Mouse (Mus musculus) MEL (cell line): ENCODE results near the gene Gkn1. TPM values are rescaled to one million over a fixed set of nuclear protein-coding genes. Genes with fewer than 3 reads are reported as not detected.
A peak's percentile ranks its signal among the peaks of the same experiment; 100 is the strongest.

Experiments
- DNase-seq: peaks from one replicate; pipeline ENCODE4 v3.0.0; 2011; ENCODE audit warnings: low read depth, low spot score
- H3K27ac ChIP-seq: 2 replicates; pipeline ENCODE4 v1.5.1; 2012; ENCODE audit warnings: low read depth, mild to moderate bottlenecking, control low read depth, low read length, moderate library complexity; ENCODE audit not compliant: control insufficient read depth
- H3K27me3 ChIP-seq, 2 experiments: fragments of 150-350 bp in 1 of 2; sonication (generic) in 1 of 2; 2 replicates each; pipeline ENCODE4 v1.6.1; 2012; ENCODE audit warnings: low read length in 2 of 2, mild to moderate bottlenecking in 2 of 2, improper control_type of control experiment in 1 of 2, moderate library complexity in 1 of 2; ENCODE audit not compliant: insufficient read depth in 2 of 2, control insufficient read depth in 1 of 2
- H3K36me3 ChIP-seq, 2 experiments: 2 replicates each; pipeline ENCODE4 v1.6.1; 2012 to 2014; ENCODE audit warnings: low read length in 2 of 2, improper control_type of control experiment in 1 of 2, inconsistent platforms in 1 of 2, mild to moderate bottlenecking in 1 of 2; ENCODE audit not compliant: insufficient read depth in 2 of 2, control insufficient read depth in 1 of 2
- H3K4me1 ChIP-seq, 2 experiments: fragments of 150-350 bp in 1 of 2; sonication (generic) in 1 of 2; 2 replicates each; pipeline ENCODE4 v1.6.1; 2012; ENCODE audit warnings: low read length in 2 of 2, improper control_type of control experiment in 1 of 2, mild to moderate bottlenecking in 1 of 2; ENCODE audit not compliant: insufficient read depth in 2 of 2, control insufficient read depth in 1 of 2
- H3K4me3 ChIP-seq, 2 experiments: fragments of 150-350 bp in 1 of 2; sonication (generic) in 1 of 2; 2 replicates each; pipeline ENCODE4 v1.5.1; 2012; ENCODE audit warnings: low read depth in 2 of 2, low read length in 2 of 2, mild to moderate bottlenecking in 2 of 2, moderate library complexity in 2 of 2, control low read depth in 1 of 2, improper control_type of control experiment in 1 of 2; ENCODE audit not compliant: control insufficient read depth in 1 of 2, insufficient read depth in 1 of 2
- H3K79me2 ChIP-seq: 2 replicates; pipeline ENCODE4 v1.6.1; 2012; ENCODE audit warnings: mild to moderate bottlenecking, low read length, moderate library complexity; ENCODE audit not compliant: control insufficient read depth, poor library complexity, insufficient read depth
- H3K9ac ChIP-seq: 2 replicates; pipeline ENCODE4 v1.6.1; 2012; ENCODE audit warnings: low read depth, mild to moderate bottlenecking, control low read depth, low read length, moderate library complexity; ENCODE audit not compliant: control insufficient read depth, poor library complexity, severe bottlenecking
- H3K9me3 ChIP-seq: fragments of 150-350 bp; sonication (generic); replicated peaks from 2 replicates; pipeline ENCODE4 v1.6.1; 2012; ENCODE audit warnings: mild to moderate bottlenecking, low read length, improper control_type of control experiment, moderate library complexity; ENCODE audit not compliant: insufficient read depth
- BHLHE40 ChIP-seq: IDR thresholded peaks from 2 replicates; pipeline ENCODE4 v1.6.1; 2012; ENCODE audit warnings: low read depth, mild to moderate bottlenecking, inconsistent platforms, low read length, improper control_type of control experiment, borderline replicate concordance
- CHD1 ChIP-seq: IDR thresholded peaks from 2 replicates; pipeline ENCODE4 v1.6.1; 2012; ENCODE audit warnings: low read depth, mild to moderate bottlenecking, inconsistent platforms, low read length, improper control_type of control experiment
- CHD2 ChIP-seq: IDR thresholded peaks from 2 replicates; pipeline ENCODE4 v1.6.1; 2011; ENCODE audit warnings: low read length, improper control_type of control experiment
- CTCF ChIP-seq, 3 experiments: IDR thresholded peaks in 2 of 3; conservative IDR thresholded peaks in 1 of 3; 2 replicates each; pipeline ENCODE4 v1.5.1; 2011 to 2012; ENCODE audit warnings: low read length in 3 of 3, low read depth in 2 of 3, mild to moderate bottlenecking in 2 of 3, improper control_type of control experiment in 1 of 3, inconsistent platforms in 1 of 3, mixed read lengths in 1 of 3, moderate library complexity in 1 of 3; ENCODE audit not compliant: control insufficient read depth in 1 of 3, insufficient read depth in 1 of 3, poor library complexity in 1 of 3, severe bottlenecking in 1 of 3
- E2F4 ChIP-seq: IDR thresholded peaks from 2 replicates; pipeline ENCODE4 v1.6.1; 2011; ENCODE audit warnings: low read depth, low read length, improper control_type of control experiment, borderline replicate concordance
- ELF1 ChIP-seq: IDR thresholded peaks from 2 replicates; pipeline ENCODE4 v1.6.1; 2014; ENCODE audit warnings: low read depth, mild to moderate bottlenecking, inconsistent platforms, low read length, improper control_type of control experiment, moderate library complexity
- EP300 ChIP-seq, 2 experiments: IDR thresholded peaks; 2 replicates each; pipeline ENCODE4 v1.6.1; 2011; ENCODE audit warnings: improper control_type of control experiment in 2 of 2, low read length in 2 of 2, low read depth in 1 of 2, mild to moderate bottlenecking in 1 of 2
- ETS1 ChIP-seq: IDR thresholded peaks from 2 replicates; pipeline ENCODE4 v1.6.1; 2012; ENCODE audit warnings: low read depth, mild to moderate bottlenecking, inconsistent platforms, low read length, improper control_type of control experiment, moderate library complexity
- GABPA ChIP-seq: IDR thresholded peaks from 2 replicates; pipeline ENCODE4 v1.6.1; 2012; ENCODE audit warnings: low read depth, mild to moderate bottlenecking, inconsistent platforms, low read length, improper control_type of control experiment, moderate library complexity
- GATA1 ChIP-seq: IDR thresholded peaks from 2 replicates; pipeline ENCODE4 v1.6.1; 2011; ENCODE audit warnings: low read depth, low read length, improper control_type of control experiment
- HCFC1 ChIP-seq: IDR thresholded peaks from 2 replicates; pipeline ENCODE4 v1.6.1; 2012; ENCODE audit warnings: low read depth, mild to moderate bottlenecking, inconsistent platforms, low read length, improper control_type of control experiment, moderate library complexity
- JUND ChIP-seq: IDR thresholded peaks from 2 replicates; pipeline ENCODE4 v1.6.1; 2011; ENCODE audit warnings: low read depth, mild to moderate bottlenecking, improper control_type of control experiment, low read length
- KAT2A ChIP-seq: conservative IDR thresholded peaks from 2 replicates; pipeline ENCODE4 v1.6.1; 2012; ENCODE audit warnings: low read depth, low read length, improper control_type of control experiment, inconsistent platforms
- MAFK ChIP-seq: IDR thresholded peaks from 2 replicates; pipeline ENCODE4 v1.6.1; 2011; ENCODE audit warnings: low read depth, mild to moderate bottlenecking, low read length, improper control_type of control experiment, borderline replicate concordance
- MAX ChIP-seq: IDR thresholded peaks from 2 replicates; pipeline ENCODE4 v1.6.1; 2011; ENCODE audit warnings: low read length, improper control_type of control experiment
- MAZ ChIP-seq: IDR thresholded peaks from 2 replicates; pipeline ENCODE4 v1.6.1; 2012; ENCODE audit warnings: low read depth, mild to moderate bottlenecking, inconsistent platforms, low read length, improper control_type of control experiment
- MYB ChIP-seq: IDR thresholded peaks from 2 replicates; pipeline ENCODE4 v1.6.1; 2011; ENCODE audit warnings: mild to moderate bottlenecking, low read depth, low read length, improper control_type of control experiment
- MYC ChIP-seq: IDR thresholded peaks from 2 replicates; pipeline ENCODE4 v1.6.1; 2011; ENCODE audit warnings: low read depth, mild to moderate bottlenecking, low read length, improper control_type of control experiment, moderate library complexity
- NELFE ChIP-seq: IDR thresholded peaks from 2 replicates; pipeline ENCODE4 v1.6.1; 2011; ENCODE audit warnings: low read depth, low read length, improper control_type of control experiment
- NRF1 ChIP-seq: IDR thresholded peaks from 2 replicates; pipeline ENCODE4 v1.6.1; 2014; ENCODE audit warnings: low read depth, mild to moderate bottlenecking, inconsistent platforms, low read length, improper control_type of control experiment, moderate library complexity; ENCODE audit not compliant: poor library complexity, insufficient read depth, severe bottlenecking
- POLR2A ChIP-seq, 2 experiments: IDR thresholded peaks; 2 replicates each; pipeline ENCODE4 v1.6.1; 2011 to 2012; ENCODE audit warnings: low read length in 2 of 2, mild to moderate bottlenecking in 2 of 2, control low read depth in 1 of 2, improper control_type of control experiment in 1 of 2, low read depth in 1 of 2, moderate library complexity in 1 of 2; ENCODE audit not compliant: control insufficient read depth in 1 of 2, insufficient read depth in 1 of 2, poor library complexity in 1 of 2
- POLR2AphosphoS2 ChIP-seq: IDR thresholded peaks from 2 replicates; pipeline ENCODE4 v1.6.1; 2011; ENCODE audit warnings: low read length, improper control_type of control experiment
- POLR2AphosphoS5 ChIP-seq: IDR thresholded peaks from 2 replicates; pipeline ENCODE4 v1.6.1; 2012; ENCODE audit warnings: low read depth, borderline replicate concordance, mild to moderate bottlenecking, inconsistent platforms, low read length, moderate library complexity, mixed read lengths
- RAD21 ChIP-seq: IDR thresholded peaks from 2 replicates; pipeline ENCODE4 v1.6.1; 2011; ENCODE audit warnings: mild to moderate bottlenecking, low read depth, low read length, improper control_type of control experiment
- RCOR1 ChIP-seq: IDR thresholded peaks from 2 replicates; pipeline ENCODE4 v1.6.1; 2012; ENCODE audit warnings: low read depth, mild to moderate bottlenecking, inconsistent platforms, low read length, improper control_type of control experiment
- SMC3 ChIP-seq: IDR thresholded peaks from 2 replicates; pipeline ENCODE4 v1.6.1; 2011; ENCODE audit warnings: low read depth, low read length, improper control_type of control experiment
- TCF12 ChIP-seq: IDR thresholded peaks from 2 replicates; pipeline ENCODE4 v1.6.1; 2014; ENCODE audit warnings: low read depth, mild to moderate bottlenecking, inconsistent platforms, low read length, improper control_type of control experiment, moderate library complexity
- UBTF ChIP-seq: IDR thresholded peaks from 2 replicates; pipeline ENCODE4 v1.6.1; 2012; ENCODE audit warnings: low read depth, mild to moderate bottlenecking, inconsistent platforms, low read length, improper control_type of control experiment, moderate library complexity, borderline replicate concordance; ENCODE audit not compliant: insufficient read depth
- ZC3H11A ChIP-seq: IDR thresholded peaks from 2 replicates; pipeline ENCODE4 v1.6.1; 2012; ENCODE audit warnings: low read depth, mild to moderate bottlenecking, inconsistent platforms, low read length, improper control_type of control experiment
- ZKSCAN1 ChIP-seq: IDR thresholded peaks from 2 replicates; pipeline ENCODE4 v1.6.1; 2012; ENCODE audit warnings: low read depth, mild to moderate bottlenecking, inconsistent platforms, low read length, improper control_type of control experiment, moderate library complexity
- ZMIZ1 ChIP-seq: IDR thresholded peaks from 2 replicates; pipeline ENCODE4 v1.6.1; 2012; ENCODE audit warnings: low read depth, mild to moderate bottlenecking, inconsistent platforms, low read length, improper control_type of control experiment, moderate library complexity
- ZNF384 ChIP-seq: IDR thresholded peaks from 2 replicates; pipeline ENCODE4 v1.6.1; 2012; ENCODE audit warnings: low read depth, mild to moderate bottlenecking, inconsistent platforms, low read length, improper control_type of control experiment
- polyA plus RNA-seq, 2 experiments: library from polyadenylated mRNA; stranded (reverse) in 1 of 2; unstranded in 1 of 2; fragments of >175 nt in 1 of 2; fragments of >200 nt in 1 of 2; gene quantifications; 2 replicates each; pipeline versions ENCODE4 v1.2.1 to v1.2.4; 2012; ENCODE audit warnings: low replicate concordance in 2 of 2, low read depth in 1 of 2; ENCODE audit not compliant: insufficient read length in 2 of 2, insufficient read depth in 1 of 2, missing spikeins in 1 of 2
- total RNA-seq: library from RNA; depleted of rRNA; stranded (reverse); fragments of 300-350 nt; gene quantifications from 2 replicates; pipeline ENCODE4 v1.2.3, GENCODE M21; 2012

Gene Gkn1
- total and polyA plus RNA-seq, 3 experiments, result not detected

GRCm38 (mm10) chr6:87335935-87336295 is 14.8 kb downstream of the Gkn1 start:
- no peak overlapping the region for H3K9ac ChIP-seq
- H3K27me3 ChIP-seq, result peaks cover 0 to 2% of the 10 kb centered on the region in 2 experiments; a peak in 1 of 4 replicates

DNA sequence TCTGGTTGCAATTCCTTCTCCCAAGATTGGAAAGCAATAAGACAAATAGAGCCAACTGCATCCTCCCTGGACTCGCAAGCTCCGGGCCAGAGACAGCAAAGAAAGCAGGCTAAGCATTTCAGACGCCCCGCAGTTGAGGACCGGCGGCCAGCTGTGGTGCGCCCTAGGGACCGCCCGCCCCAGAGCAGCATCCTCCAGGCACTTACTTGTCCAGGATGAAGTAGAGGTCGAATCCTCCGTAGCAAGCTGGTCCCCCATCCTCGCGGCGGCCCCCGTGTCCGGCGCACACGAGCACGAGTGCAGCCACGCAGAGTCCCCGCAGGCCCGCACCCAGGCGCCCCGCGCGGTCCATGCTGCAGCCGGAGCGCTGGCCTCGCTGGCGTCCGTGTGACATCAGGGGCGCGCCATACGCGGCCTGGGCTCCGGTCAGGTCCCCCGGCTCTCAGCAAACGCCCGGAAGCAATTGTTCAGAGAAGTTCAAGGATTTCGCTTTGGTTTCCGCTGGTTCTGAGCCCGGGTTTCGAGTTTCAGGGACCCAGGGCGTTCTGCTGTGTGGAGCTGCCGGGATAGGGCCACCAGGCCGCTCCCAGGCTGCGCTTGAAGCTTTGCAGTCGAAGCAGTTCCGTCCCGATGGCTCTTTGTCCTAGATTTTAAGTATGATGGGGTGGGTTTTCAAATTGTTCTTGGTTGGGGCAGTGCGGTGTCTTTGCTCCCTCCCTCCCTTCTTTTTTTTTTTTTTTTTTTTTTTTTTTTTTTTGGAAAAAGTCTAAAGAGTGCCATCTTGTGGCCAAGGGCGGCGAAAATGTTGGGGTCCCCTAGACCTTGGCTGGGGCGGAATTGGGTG is 15.4 kb downstream of the Gkn1 start, which contains the start of gene Antxr1:
Gene Antxr1, minus strand, starts transcription at position 731 of the 844 bp plus-strand sequence.
- Histone ChIP-seq H3K9ac (no peak within 1 kb of the TSS), H3K36me3 (no peaks in the 10 kb centered on the region), H3K4me3 (no peak within 1 kb of the TSS), H3K4me1 (no peaks in the 10 kb centered on the region), H3K9me3 (no peaks in the 10 kb centered on the region), H3K27me3 (peaks cover 0 to 2% of the 10 kb centered on the region in 2 experiments; a peak in 1 of 4 replicates), H3K79me2 (no peaks in the 10 kb centered on the region), H3K27ac (no peak within 1 kb of the TSS)
- no peak for TF ChIP-seq MAX
- no peak for TF ChIP-seq E2F4
- peak; percentile 16; the same call in 1 of the 2 replicates for TF ChIP-seq ZKSCAN1
- no peak for TF ChIP-seq POLR2A (IDR thresholded peaks at IDR 0.05; ENCODE audit: control insufficient read depth in 1 of 2, insufficient read depth in 1 of 2, low read depth in 1 of 2, low read length in 2 of 2, poor library complexity in 1 of 2)
- no peak for TF ChIP-seq UBTF
- no peak for TF ChIP-seq EP300 (IDR thresholded peaks at IDR 0.05; ENCODE audit: low read depth in 1 of 2, low read length in 2 of 2)
- TF ChIP-seq NELFE, result no peak
- TF ChIP-seq HCFC1, result no peak
- no peak for TF ChIP-seq ZC3H11A
- TF ChIP-seq MAFK, result no peak
- peak; percentile 99 for TF ChIP-seq ZNF384
- no peak for TF ChIP-seq POLR2AphosphoS5
- no peak for TF ChIP-seq KAT2A
- TF ChIP-seq SMC3, result peak; percentile 62
- peak; percentile 25 to 65 (median 58); a peak in 5 of 6 replicates for TF ChIP-seq CTCF (IDR thresholded peaks at IDR 0.05 in 2 of 3, conservative IDR thresholded peaks at IDR 0.05 in 1 of 3; ENCODE audit: control insufficient read depth in 1 of 3, insufficient read depth in 1 of 3, low read depth in 2 of 3, low read length in 3 of 3, poor library complexity in 1 of 3, severe bottlenecking in 1 of 3)
- no peak for TF ChIP-seq MYC
- TF ChIP-seq ELF1, result no peak
- peak; percentile 50 for TF ChIP-seq RAD21
- no peak for TF ChIP-seq MYB
- no peak for TF ChIP-seq POLR2AphosphoS2
- TF ChIP-seq MAZ, result 0 out of 2 replicates have a peak, but pooled peaks have one; percentile 41
- peak; percentile 6 for DNase-seq

More at GRCm38 (mm10) chr6:87335935-87336295, 14.8 kb downstream of the Gkn1 start:
- H3K9me3 ChIP-seq, result no peaks in the 10 kb centered on the region
- H3K4me3 ChIP-seq, result no peak overlapping the region
- no peaks in the 10 kb centered on the region for H3K4me1 ChIP-seq
- DNase-seq, result no peak
- H3K79me2 ChIP-seq, result no peaks in the 10 kb centered on the region
- TF ChIP-seq KAT2A (no peak), CHD2 (no peak), MYB (no peak), RCOR1 (no peak), GABPA (no peak), ETS1 (no peak), BHLHE40 (no peak), SMC3 (no peak), E2F4 (no peak), HCFC1 (no peak), TCF12 (no peak), NRF1 (no peak), UBTF (no peak), CHD1 (no peak), GATA1 (no peak), JUND (no peak), ZMIZ1 (no peak), RAD21 (no peak), POLR2A (IDR thresholded peaks at IDR 0.05; ENCODE audit: control insufficient read depth in 1 of 2, insufficient read depth in 1 of 2, low read depth in 1 of 2, low read length in 2 of 2, poor library complexity in 1 of 2) (no peak), MAZ (no peak)
- H3K27ac ChIP-seq, result no peak overlapping the region
- no peaks in the 10 kb centered on the region for H3K36me3 ChIP-seq
